Mouse (Mus musculus) liver, adult 2 months (tissue): Measurements from ENCODE around the gene Hes2. TPM values are rescaled to one million over a fixed set of nuclear protein-coding genes. Genes with fewer than 3 reads are reported as not detected.

Source experiments
- DNase-seq: peaks from one replicate; pipeline ENCODE4 v3.0.0-alpha.2; 2011; ENCODE audit warnings: low read depth, low spot score; ENCODE audit errors: extremely low read depth
- H3K27ac ChIP-seq: fragments of 200-500 bp; replicated peaks from 2 replicates; pipeline ENCODE4 v1.5.1; 2012; ENCODE audit warnings: low read depth, mild to moderate bottlenecking, control low read depth, inconsistent platforms, low read length; ENCODE audit not compliant: insufficient read depth
- H3K27me3 ChIP-seq: fragments of 200-500 bp; 2 replicates; pipeline ENCODE4 v1.6.1; 2012; ENCODE audit warnings: mild to moderate bottlenecking, moderate library complexity, low read length, inconsistent platforms; ENCODE audit not compliant: control insufficient read depth, insufficient read depth
- H3K36me3 ChIP-seq: fragments of 200-500 bp; 2 replicates; pipeline ENCODE4 v1.6.1; 2012; ENCODE audit warnings: low read length, inconsistent platforms; ENCODE audit not compliant: control insufficient read depth, insufficient read depth
- H3K4me1 ChIP-seq: fragments of 200-500 bp; 2 replicates; pipeline ENCODE4 v1.6.1; 2011; ENCODE audit warnings: low read length; ENCODE audit not compliant: control insufficient read depth, insufficient read depth
- H3K4me3 ChIP-seq: fragments of 200-500 bp; 2 replicates; pipeline ENCODE4 v1.5.1; 2011; ENCODE audit warnings: low read depth, mild to moderate bottlenecking, control low read depth, low read length, moderate library complexity; ENCODE audit not compliant: insufficient read depth
- H3K79me2 ChIP-seq: fragments of 200-500 bp; 2 replicates; pipeline ENCODE4 v1.6.1; 2012; ENCODE audit warnings: inconsistent platforms, mild to moderate bottlenecking, low read length, moderate library complexity; ENCODE audit not compliant: control insufficient read depth, insufficient read depth
- H3K9ac ChIP-seq: fragments of 200-500 bp; 2 replicates; pipeline ENCODE4 v1.6.1; 2012; ENCODE audit warnings: low read depth, mild to moderate bottlenecking, control low read depth, inconsistent platforms, low read length
- CTCF ChIP-seq: fragments of 200-500 bp; IDR thresholded peaks from 2 replicates; pipeline ENCODE4 v1.5.1; 2011; ENCODE audit warnings: low read depth, low read length, control low read depth
- POLR2A ChIP-seq: fragments of 200-500 bp; IDR thresholded peaks from 2 replicates; pipeline ENCODE4 v1.6.1; 2011; ENCODE audit warnings: low read length, control low read depth; ENCODE audit not compliant: insufficient read depth; ENCODE audit errors: extremely low read depth
- WGBS: fragments of 180-500 bp; shearing (Covaris S2); methylation state at CpG from one replicate; pipeline ENCODE4 v1.1.7; 2018; 5-methylcytosine and 5-hydroxymethylcytosine counted together
- polyA plus RNA-seq: library from polyadenylated mRNA; depleted of rRNA; stranded (reverse); fragments of >200 nt; gene quantifications from 2 replicates; pipeline ENCODE4 v1.2.3, GENCODE M21; 2012
- total RNA-seq: library from RNA; depleted of rRNA; stranded (reverse); fragments of >200 nt; gene quantifications from 2 replicates; pipeline ENCODE4 v1.2.3, GENCODE M21; 2014

Hes2 gene
- total and polyA plus RNA-seq, 2 experiments: not detected

DNA sequence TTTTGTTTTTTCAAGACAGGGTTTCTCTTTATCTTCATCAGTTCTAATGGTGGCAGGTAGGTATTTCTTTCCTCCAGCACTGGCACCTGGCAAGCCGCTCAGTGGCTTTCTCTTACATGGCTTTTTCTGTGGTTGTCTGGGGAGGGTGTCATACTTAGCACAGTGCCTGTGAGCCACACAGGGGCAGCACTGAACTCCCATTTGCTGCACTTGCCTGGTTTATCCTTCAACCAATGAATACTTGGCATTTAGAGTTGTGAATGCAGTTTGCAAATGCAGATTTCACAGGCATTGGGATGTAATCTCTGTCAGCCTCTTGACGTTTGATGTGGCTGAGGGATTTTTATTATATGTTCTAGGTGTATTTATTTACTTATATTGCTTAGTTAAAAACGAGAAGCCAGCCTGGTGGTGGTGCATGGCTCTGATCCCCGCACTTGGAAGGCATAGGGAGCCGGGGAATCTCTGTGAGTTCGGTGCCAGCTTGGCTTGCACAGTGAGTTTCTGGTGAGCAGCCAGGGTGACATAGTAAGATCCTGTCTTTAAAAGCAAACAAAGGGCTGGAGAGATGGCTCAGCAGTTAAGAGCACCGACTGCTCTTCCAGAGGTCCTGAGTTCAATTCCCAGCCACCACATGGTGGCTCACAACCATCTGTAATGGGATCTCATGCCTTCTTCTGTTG lies 25.8 kb downstream of the Hes2 start:
- H3K27me3 ChIP-seq: no peaks in the 10 kb centered on the region
- H3K9ac ChIP-seq: no peak overlapping the region
- TF ChIP-seq POLR2A (no peak), CTCF (0 out of 2 replicates have a peak, but pooled peaks have one; percentile 38)
- DNase-seq: peak; percentile 72
- H3K4me3 ChIP-seq: no peak overlapping the region
- 23% methylated on average over 7 of the region's 7 CpGs for WGBS
- no peak overlapping the region for H3K27ac ChIP-seq
- peaks cover 15% of the 10 kb centered on the region for H3K4me1 ChIP-seq
- peaks cover 22% of the 10 kb centered on the region for H3K79me2 ChIP-seq
- no peaks in the 10 kb centered on the region for H3K36me3 ChIP-seq

DNA sequence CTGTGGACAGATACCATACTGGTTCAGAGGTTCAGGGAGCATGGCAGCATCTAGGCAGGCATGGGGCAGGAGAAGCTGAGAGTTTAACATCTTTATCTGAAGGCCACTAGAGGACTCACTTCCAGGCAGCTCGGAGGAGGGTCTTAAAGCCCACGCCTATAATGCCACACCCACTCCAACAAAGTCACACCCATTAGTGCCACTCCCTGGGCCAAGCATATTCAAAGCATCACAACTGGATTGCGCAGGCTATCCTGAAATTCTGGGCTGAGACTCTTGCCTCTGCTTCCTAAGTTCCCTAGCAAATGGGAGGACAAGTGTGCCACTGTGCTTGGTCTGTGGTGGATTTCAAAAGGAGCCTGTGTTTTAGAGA lies 26.5 kb downstream of the Hes2 start:
- 56% methylated on average over 3 of the region's 3 CpGs for WGBS
- no peak for TF ChIP-seq CTCF
- TF ChIP-seq POLR2A: no peak
- Histone ChIP-seq H3K36me3 (no peaks in the 10 kb centered on the region), H3K4me3 (no peak overlapping the region), H3K4me1 (peaks cover 15% of the 10 kb centered on the region), H3K27me3 (no peaks in the 10 kb centered on the region), H3K79me2 (peaks cover 25% of the 10 kb centered on the region; the same call in 1 of the 2 replicates), H3K9ac (no peak overlapping the region), H3K27ac (no peak overlapping the region)
- DNase-seq: no peak

DNA sequence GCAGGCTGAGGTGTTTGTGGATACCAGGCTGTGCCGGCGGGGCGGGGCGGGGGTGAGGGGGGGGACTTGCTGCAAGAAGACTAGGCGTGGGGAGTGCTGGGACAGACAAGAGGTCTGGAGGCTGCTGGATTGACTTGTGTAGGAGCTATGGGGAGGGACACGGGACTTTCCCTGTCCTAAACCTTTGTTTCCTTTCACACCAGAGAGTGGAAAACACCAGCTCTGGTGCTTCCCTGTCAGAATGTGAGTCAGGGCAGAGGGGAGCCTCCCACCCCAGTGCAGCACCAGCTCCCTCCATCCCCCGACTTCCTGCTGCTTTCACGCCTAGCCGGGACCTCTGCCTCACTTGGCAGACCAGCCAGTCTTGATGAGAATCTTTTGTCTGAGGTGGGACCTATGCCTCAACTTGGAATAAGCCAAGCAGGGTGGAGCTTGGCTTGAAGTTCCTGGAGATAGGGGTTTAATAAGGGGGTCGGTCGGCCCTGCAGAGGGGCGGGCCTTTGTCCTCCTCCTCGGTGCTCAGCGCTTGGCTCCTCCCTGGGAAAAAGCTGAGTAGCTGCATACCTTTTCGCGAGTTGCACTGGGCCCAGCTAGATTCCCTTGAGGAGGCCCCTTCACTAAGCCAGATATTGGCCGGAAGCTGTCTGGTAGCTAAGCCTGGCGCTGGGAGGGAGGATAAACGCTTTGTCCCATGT lies 27.0 kb downstream of the Hes2 start:
- no peak for TF ChIP-seq CTCF
- TF ChIP-seq POLR2A: no peak
- Histone ChIP-seq H3K36me3 (no peaks in the 10 kb centered on the region), H3K4me3 (no peak overlapping the region), H3K79me2 (peaks cover 23% of the 10 kb centered on the region; the same call in 1 of the 2 replicates), H3K27me3 (no peaks in the 10 kb centered on the region), H3K9ac (no peak overlapping the region), H3K4me1 (peaks cover 15% of the 10 kb centered on the region), H3K27ac (no peak overlapping the region)
- 59% methylated on average over 19 of the region's 19 CpGs for WGBS
- DNase-seq: no peak

DNA sequence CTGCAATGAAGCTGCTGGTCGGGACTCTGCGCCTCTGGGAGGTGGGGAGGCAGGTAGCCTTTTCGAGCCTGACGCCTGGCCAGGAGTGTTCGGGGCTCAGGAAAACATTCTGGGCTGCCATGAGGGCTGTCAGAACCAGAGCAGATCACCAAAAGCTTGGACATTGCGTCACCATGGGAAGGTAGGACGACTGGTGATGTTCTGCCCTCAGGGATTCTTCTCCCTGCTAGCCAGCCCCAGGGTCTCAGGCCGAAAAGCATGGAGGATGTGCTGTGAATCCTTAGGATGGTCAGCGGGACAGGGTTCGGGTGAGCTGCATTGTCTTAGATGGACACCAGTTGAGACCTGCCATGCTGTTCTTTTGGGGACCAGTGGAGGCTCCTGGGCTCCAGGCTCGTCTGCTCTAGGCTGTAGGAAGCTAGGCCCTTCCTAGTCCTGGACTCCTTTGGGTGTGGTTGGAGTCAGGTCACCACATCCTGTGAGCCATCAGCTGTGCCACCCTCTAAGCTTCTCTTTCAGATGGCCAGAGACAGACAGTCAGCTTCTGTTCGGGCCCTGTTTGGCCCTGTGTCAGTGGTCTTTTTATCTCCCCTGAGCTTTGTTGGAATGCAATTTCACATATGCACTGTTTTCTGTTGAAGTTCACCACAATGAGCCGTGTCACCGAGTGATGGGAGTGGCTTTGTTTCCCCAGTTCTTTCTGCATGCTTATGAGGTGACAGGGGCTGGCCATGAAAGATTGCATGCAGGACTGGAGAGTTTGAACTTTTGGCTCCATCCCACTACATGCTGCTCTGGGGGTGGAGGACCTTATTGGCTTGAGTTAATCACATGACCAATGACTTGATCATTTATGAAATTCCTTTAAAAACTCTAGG lies 27.8 kb downstream of the Hes2 start:
- peak overlapping the region; percentile 10; the same call in 1 of the 2 replicates for H3K27ac ChIP-seq

DNA sequence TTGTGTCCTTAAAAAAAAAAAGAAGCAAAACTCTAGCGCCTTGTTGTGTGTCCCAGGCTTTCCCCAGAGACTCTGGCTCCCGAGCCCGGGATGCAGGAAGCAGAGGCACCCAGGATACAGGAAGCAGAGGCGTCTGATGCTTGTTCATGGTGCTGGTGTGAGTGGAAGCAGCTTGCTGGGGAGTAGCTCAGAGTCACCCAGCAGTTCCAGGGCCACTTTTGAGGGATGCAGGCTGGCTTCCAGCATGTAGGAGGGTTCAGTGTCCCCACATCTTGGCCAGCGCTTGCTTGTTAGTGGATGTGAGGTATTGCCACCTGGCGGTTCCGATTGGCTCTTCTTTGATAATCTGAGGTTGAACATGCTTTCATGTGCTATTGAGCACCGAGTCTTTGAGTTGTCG lies 28.5 kb downstream of the Hes2 start:
- no peak overlapping the region for H3K27ac ChIP-seq
- no peak overlapping the region for H3K9ac ChIP-seq
- no peak for TF ChIP-seq CTCF
- TF ChIP-seq POLR2A: no peak

More for the DNA sequence above, 27.8 kb downstream of the Hes2 start:
- peaks cover 13% of the 10 kb centered on the region for H3K4me1 ChIP-seq
- H3K36me3 ChIP-seq: no peaks in the 10 kb centered on the region
- no peak for TF ChIP-seq POLR2A
- TF ChIP-seq CTCF: no peak
- 69% methylated on average over 14 of the region's 14 CpGs for WGBS
- no peak overlapping the region for H3K9ac ChIP-seq
- H3K79me2 ChIP-seq: peaks cover 23% of the 10 kb centered on the region; the same call in 1 of the 2 replicates
- no peak overlapping the region for H3K4me3 ChIP-seq
- no peaks in the 10 kb centered on the region for H3K27me3 ChIP-seq
- DNase-seq: peak; percentile 83

More for the DNA sequence above, 28.5 kb downstream of the Hes2 start:
- Histone ChIP-seq H3K4me3 (no peak overlapping the region), H3K79me2 (peaks cover 21% of the 10 kb centered on the region; the same call in 1 of the 2 replicates), H3K27me3 (no peaks in the 10 kb centered on the region), H3K4me1 (peaks cover 13% of the 10 kb centered on the region), H3K36me3 (no peaks in the 10 kb centered on the region)
- WGBS: 73% methylated on average over 9 of the region's 9 CpGs
- peak; percentile 71 for DNase-seq
